Mouse (Mus musculus) heart, adult 2 months (tissue): ENCODE results near the gene Tmem50a. TPM values are rescaled to one million over a fixed set of nuclear protein-coding genes. Genes with fewer than 3 reads are reported as not detected.

Source experiments
- DNase-seq, 2 experiments: peaks; one replicate each; pipeline ENCODE4 v3.0.0; 2021
- H3K27ac ChIP-seq: fragments of 200-600 bp; 2 replicates; pipeline ENCODE4 v1.8.1; 2022
- H3K27me3 ChIP-seq: fragments of 200-500 bp; 2 replicates; pipeline ENCODE4 v1.6.1; 2012; ENCODE audit warnings: mild to moderate bottlenecking, low read length, inconsistent platforms, mixed read lengths; ENCODE audit not compliant: control insufficient read depth, insufficient read depth
- H3K36me3 ChIP-seq: fragments of 200-500 bp; 2 replicates; pipeline ENCODE4 v1.6.1; 2012; ENCODE audit warnings: low read length, inconsistent platforms; ENCODE audit not compliant: control insufficient read depth, insufficient read depth
- H3K4me1 ChIP-seq: fragments of 200-500 bp; 2 replicates; pipeline ENCODE4 v1.6.1; 2011; ENCODE audit warnings: low read length; ENCODE audit not compliant: control insufficient read depth, insufficient read depth
- H3K4me3 ChIP-seq: fragments of 200-600 bp; 2 replicates; pipeline ENCODE4 v1.8.1; 2022
- H3K79me2 ChIP-seq: fragments of 200-500 bp; replicated peaks from 2 replicates; pipeline ENCODE4 v1.6.1; 2012; ENCODE audit warnings: mild to moderate bottlenecking, inconsistent platforms, low read length, moderate library complexity, mixed read lengths; ENCODE audit not compliant: control insufficient read depth, insufficient read depth
- H3K9ac ChIP-seq: fragments of 200-500 bp; 2 replicates; pipeline ENCODE4 v1.6.1; 2012; ENCODE audit warnings: low read depth, mild to moderate bottlenecking, control low read depth, inconsistent platforms, low read length, mixed read lengths
- CTCF ChIP-seq: fragments of 200-600 bp; IDR thresholded peaks from 2 replicates; pipeline ENCODE4 v1.8.1; 2022; ENCODE audit warnings: antibody characterized with exemption, mild to moderate bottlenecking, moderate library complexity
- EP300 ChIP-seq: fragments of 200-500 bp; IDR thresholded peaks from 2 replicates; pipeline ENCODE4 v1.6.1; 2011; ENCODE audit warnings: low read depth, low read length, control low read depth; ENCODE audit not compliant: insufficient read depth
- POLR2A ChIP-seq: fragments of 200-500 bp; IDR thresholded peaks from 2 replicates; pipeline ENCODE4 v1.6.1; 2011; ENCODE audit warnings: mild to moderate bottlenecking, low read depth, low read length, control low read depth; ENCODE audit not compliant: insufficient read depth
- WGBS: fragments of 180-500 bp; shearing (Covaris S2); methylation state at CpG from one replicate; pipeline ENCODE4 v1.1.7; 2018; 5-methylcytosine and 5-hydroxymethylcytosine counted together
- intact Hi-C: fragments of 180-260 bp; cut with DNase I; formaldehyde crosslinking; loops from one replicate; pipeline ENCODE4 v1.15.1; 2025
- polyA plus RNA-seq: library from polyadenylated mRNA; depleted of rRNA; stranded (reverse); fragments of >200 nt; gene quantifications from 2 replicates; pipeline ENCODE4 v1.2.3, GENCODE M21; 2012
- total RNA-seq, 2 experiments: library from RNA; stranded (reverse); gene quantifications; 2 replicates each; pipeline ENCODE4 v1.2.3; 2021

Gene Tmem50a
- total and polyA plus RNA-seq, 3 experiments = 59.3 to 81.8 (median 69.2) TPM

DNA sequence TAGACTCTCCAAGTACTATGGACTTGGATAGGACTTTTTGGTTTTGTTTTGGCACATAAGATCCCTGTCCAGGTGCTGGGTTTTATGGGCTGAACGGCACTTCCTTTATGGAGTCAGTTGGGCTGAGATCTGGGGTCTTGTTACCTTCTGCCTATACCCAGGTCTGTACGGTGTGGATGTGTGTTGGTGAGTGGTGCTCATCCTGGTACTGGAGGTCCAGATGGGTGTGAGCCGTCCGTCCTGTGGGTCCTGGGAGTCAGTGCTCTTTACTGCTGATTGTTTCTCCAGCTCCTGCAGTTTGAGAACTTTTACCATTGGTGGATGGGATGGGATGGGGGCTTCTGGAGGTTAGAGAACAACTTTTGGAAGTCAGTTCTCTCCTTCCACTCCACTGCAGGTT, 6.9 kb upstream of the Tmem50a start:
- intact Hi-C loops = loop anchor here (10.0 kb wide), 3 partner anchors 343 to 1363 kb away; partner anchors contain the start of genes Pdik1l and Zfp46
- DNase-seq = no peak
- Histone ChIP-seq H3K79me2 (peaks cover 4% of the 10 kb centered on the region), H3K4me1 (peaks cover 8% of the 10 kb centered on the region), H3K36me3 (peaks cover 21% of the 10 kb centered on the region), H3K27me3 (no peaks in the 10 kb centered on the region), H3K9ac (no peak overlapping the region), H3K27ac (no peak overlapping the region), H3K4me3 (no peak overlapping the region)
- 97% methylated on average over 4 of the region's 4 CpGs for WGBS
- TF ChIP-seq CTCF (no peak), EP300 (no peak), POLR2A (no peak)

DNA sequence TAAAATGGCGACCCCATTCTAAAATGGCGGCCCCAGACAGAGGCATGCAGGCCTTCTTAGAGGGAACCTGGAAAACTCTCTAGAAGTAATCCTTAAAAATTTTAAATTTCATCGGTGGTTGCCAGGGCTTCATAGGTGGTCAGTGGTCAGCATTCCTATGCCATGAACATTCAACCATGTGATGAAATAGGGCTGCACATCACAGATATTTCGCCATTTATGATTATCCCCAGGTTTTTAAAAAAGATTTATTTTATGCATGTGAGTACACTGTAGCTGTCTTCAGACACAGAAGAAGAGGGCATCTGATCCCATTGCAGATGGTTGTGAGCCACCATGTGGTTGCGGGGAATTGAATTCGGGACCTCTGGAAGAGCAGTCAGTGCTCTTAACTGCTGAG, 5.8 kb upstream of the Tmem50a start:
- Histone ChIP-seq H3K4me3 (no peak overlapping the region), H3K27ac (no peak overlapping the region), H3K4me1 (peaks cover 6% of the 10 kb centered on the region), H3K36me3 (peaks cover 11% of the 10 kb centered on the region), H3K79me2 (peaks cover 4% of the 10 kb centered on the region), H3K27me3 (no peaks in the 10 kb centered on the region), H3K9ac (no peak overlapping the region)
- TF ChIP-seq EP300 (no peak), POLR2A (no peak)
- intact Hi-C loops = loop anchor here (10.0 kb wide), 3 partner anchors 344 to 1364 kb away; partner anchors contain the start of genes Pdik1l and Zfp46
- 96% methylated on average over 6 of the region's 6 CpGs for WGBS
- no peak for DNase-seq

DNA sequence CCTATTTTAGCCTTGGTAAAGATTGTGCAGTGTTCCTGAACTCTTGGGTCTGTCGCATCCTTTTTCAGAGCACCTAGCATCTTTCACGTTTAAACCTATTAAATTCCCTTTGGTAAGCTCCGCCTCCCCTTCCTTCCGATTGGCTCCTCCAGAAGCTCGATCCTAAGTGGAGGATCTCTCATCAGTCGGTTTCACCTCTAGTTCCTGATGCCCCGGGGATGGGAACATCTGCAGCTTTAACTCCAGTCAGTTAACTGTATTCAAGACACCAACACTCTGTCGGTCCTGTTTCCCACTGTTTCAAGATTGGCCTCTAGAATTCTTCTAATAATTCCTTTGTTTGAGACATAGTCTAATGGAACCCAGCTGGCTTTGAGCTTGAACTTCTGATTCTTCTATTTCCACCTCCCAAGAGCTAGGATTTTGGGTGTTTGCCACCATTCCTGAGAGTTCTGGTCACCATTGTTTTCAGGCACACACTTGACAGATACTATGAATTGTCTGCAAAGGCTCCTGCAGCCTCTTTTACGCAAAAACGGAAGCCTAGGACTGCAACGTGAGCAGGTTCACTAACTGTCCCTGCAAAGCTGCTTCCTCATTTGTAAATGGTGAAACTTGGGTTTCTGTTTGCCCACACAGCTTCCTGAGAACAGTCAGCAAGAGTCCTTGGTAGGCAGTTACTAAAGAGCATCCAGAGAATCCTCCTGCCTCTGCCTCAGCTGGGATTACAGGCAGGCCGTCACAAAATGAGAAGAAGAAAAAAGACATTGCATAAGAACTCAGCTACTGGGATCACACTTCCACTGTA, 5.1 kb upstream of the Tmem50a start:
- H3K4me1 ChIP-seq = peaks cover 10% of the 10 kb centered on the region
- H3K4me3 ChIP-seq = no peak overlapping the region
- no peak overlapping the region for H3K27ac ChIP-seq
- DNase-seq = peak in 1 of 2 experiments; percentile 52
- H3K9ac ChIP-seq = no peak overlapping the region
- TF ChIP-seq EP300 (no peak), POLR2A (no peak), CTCF (no peak)
- 43% methylated on average over 12 of the region's 12 CpGs for WGBS
- no peaks in the 10 kb centered on the region for H3K27me3 ChIP-seq
- H3K79me2 ChIP-seq = peaks cover 4% of the 10 kb centered on the region
- intact Hi-C loops = loop anchor here (10.0 kb wide), 3 partner anchors 345 to 1365 kb away; partner anchors contain the start of genes Pdik1l and Zfp46
- peaks cover 5% of the 10 kb centered on the region for H3K36me3 ChIP-seq

- Histone ChIP-seq H3K4me3 (no peak overlapping the region), H3K4me1 (peaks cover 10% of the 10 kb centered on the region), H3K36me3 (peaks cover 5% of the 10 kb centered on the region; the same call in 1 of the 2 replicates), H3K79me2 (no peaks in the 10 kb centered on the region), H3K27me3 (no peaks in the 10 kb centered on the region), H3K9ac (peak overlapping the region; percentile 21), H3K27ac (peak overlapping the region; percentile 53)
- DNase-seq = peak; percentile 77 to 80
- intact Hi-C loops = no loop called here
- TF ChIP-seq CTCF = no peak
- TF ChIP-seq POLR2A = peak; percentile 44; the same call in 1 of the 2 replicates
- TF ChIP-seq EP300 = 0 out of 2 replicates have a peak, but pooled peaks have one; percentile 59
- 4% methylated on average over 7 of the region's 7 CpGs for WGBS
Observed at GRCm38 (mm10) chr4:134918381-134918780, 3.6 kb upstream of the Tmem50a start.

- TF ChIP-seq EP300 (no peak), POLR2A (no peak), CTCF (no peak)
- DNase-seq = no peak
- peaks cover 11% of the 10 kb centered on the region for H3K4me1 ChIP-seq
- H3K9ac ChIP-seq = no peak overlapping the region
- intact Hi-C loops = no loop called here
- H3K27me3 ChIP-seq = no peaks in the 10 kb centered on the region
- peaks cover 4% of the 10 kb centered on the region; the same call in 1 of the 2 replicates for H3K36me3 ChIP-seq
- H3K27ac ChIP-seq = no peak overlapping the region
- no peak overlapping the region for H3K4me3 ChIP-seq
- 74% methylated on average over 3 of the region's 3 CpGs for WGBS
- H3K79me2 ChIP-seq = no peaks in the 10 kb centered on the region; the same call in 1 of the 2 replicates
Observed at GRCm38 (mm10) chr4:134917194-134917593, 2.4 kb upstream of the Tmem50a start.
